Mouse (Mus musculus) heart, embryonic 13.5 days (tissue): ENCODE data around the gene Rab5a. TPM values are rescaled to one million over a fixed set of nuclear protein-coding genes. Genes with fewer than 3 reads are reported as not detected.

ENCODE experiments used
- ATAC-seq: fragments of 200-750 bp; cut with Nextera tagmentation; 2 replicates; pipeline ENCODE4 v1.8.0; 2017; ENCODE audit warnings: moderate TSS enrichment; ENCODE audit not compliant: insufficient number of reproducible peaks, low FRiP score, low TSS enrichment; ENCODE audit errors: extremely low read depth
- H3K27ac ChIP-seq: fragments of 300-500 bp; sonication (generic); replicated peaks from 2 replicates; pipeline ENCODE4 v1.5.1; 2015; ENCODE audit warnings: moderate library complexity, mild to moderate bottlenecking, inconsistent platforms
- H3K27me3 ChIP-seq: fragments of 300-500 bp; sonication (generic); replicated peaks from 2 replicates; pipeline ENCODE4 v1.6.1; 2015; ENCODE audit warnings: mild to moderate bottlenecking, inconsistent platforms
- H3K36me3 ChIP-seq: fragments of 300-500 bp; sonication (generic); 2 replicates; pipeline ENCODE4 v1.6.1; 2015; ENCODE audit warnings: mild to moderate bottlenecking, inconsistent platforms
- H3K4me1 ChIP-seq: fragments of 300-500 bp; sonication (generic); 2 replicates; pipeline ENCODE4 v1.6.1; 2015; ENCODE audit warnings: inconsistent platforms
- H3K4me2 ChIP-seq: fragments of 300-500 bp; sonication (generic); 2 replicates; pipeline ENCODE4 v1.6.1; 2015; ENCODE audit warnings: inconsistent platforms, mild to moderate bottlenecking, moderate library complexity
- H3K4me3 ChIP-seq: fragments of 300-500 bp; sonication (generic); 2 replicates; pipeline ENCODE4 v1.5.1; 2015; ENCODE audit warnings: moderate library complexity, mild to moderate bottlenecking, inconsistent platforms
- H3K9ac ChIP-seq: fragments of 300-500 bp; sonication (generic); 2 replicates; pipeline ENCODE4 v1.6.1; 2015; ENCODE audit warnings: inconsistent platforms, mild to moderate bottlenecking, moderate library complexity
- H3K9me3 ChIP-seq: fragments of 300-500 bp; sonication (generic); 2 replicates; pipeline ENCODE4 v1.6.1; 2016; ENCODE audit warnings: inconsistent platforms
- WGBS: fragments of 180-500 bp; shearing (Covaris S2); methylation state at CpG from one replicate; pipeline ENCODE4 v1.1.7; 2015; ENCODE audit warnings: mixed read lengths; 5-methylcytosine and 5-hydroxymethylcytosine counted together
- polyA plus RNA-seq: library from polyadenylated mRNA; unstranded; fragments of >200 nt; fragmentation: Nextera tagmentation; extraction: Ambion mirVana; gene quantifications from 2 replicates; pipeline ENCODE4 v1.2.1, GENCODE M21; 2015

Rab5a gene
- polyA plus RNA-seq: 64.0 and 67.5 TPM in 2 replicates

DNA sequence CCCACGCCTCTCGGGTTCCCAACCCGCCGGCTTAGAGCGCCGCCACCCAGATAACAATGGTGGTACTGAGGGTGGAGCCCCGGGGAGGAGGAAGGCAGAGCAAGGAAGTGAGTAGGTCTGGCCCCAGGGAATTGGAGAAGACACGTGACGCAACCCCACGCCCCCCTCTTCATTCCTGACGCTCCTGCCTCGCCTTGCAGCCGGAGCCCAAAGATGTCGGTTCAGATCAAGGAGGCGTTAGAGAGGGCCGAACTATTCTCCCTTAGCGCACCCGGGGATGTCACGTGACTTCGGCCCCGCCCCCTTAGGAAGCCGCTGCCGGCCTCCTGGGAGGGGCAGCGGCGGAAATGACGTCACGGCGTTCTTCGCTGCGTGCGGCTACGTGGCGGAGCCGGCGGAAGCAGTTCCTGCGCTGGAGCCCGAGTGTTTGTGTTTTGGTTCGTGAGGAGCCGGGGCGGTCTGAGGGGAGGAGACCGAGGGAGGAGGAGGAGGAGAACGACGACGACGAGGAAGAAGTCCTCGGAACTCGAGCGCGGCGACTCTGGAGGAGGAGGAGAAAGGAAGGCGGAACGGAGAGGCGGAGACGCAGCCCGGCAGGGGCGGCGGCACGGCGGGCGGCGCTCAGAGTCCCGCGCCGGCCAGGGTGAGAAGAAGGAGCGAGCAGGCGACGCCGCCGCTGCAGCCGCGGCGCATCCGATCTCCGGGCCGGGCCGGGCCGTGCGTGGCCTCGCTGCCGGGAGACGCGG is at the start of gene Rab5a:
Gene Rab5a, plus strand, starts transcription at position 377 of the 746 bp plus-strand sequence.
- no peaks in the 10 kb centered on the region for H3K27me3 ChIP-seq
- H3K9ac ChIP-seq: peak within 1 kb of the TSS; percentile 99
- ATAC-seq: peak; percentile 91
- WGBS: under 1% methylated on average over 81 of the region's 82 CpGs
- peak within 1 kb of the TSS; percentile 100 for H3K27ac ChIP-seq
- peaks cover 37% of the 10 kb centered on the region for H3K4me1 ChIP-seq
- peaks cover 3% of the 10 kb centered on the region for H3K36me3 ChIP-seq
- no peaks in the 10 kb centered on the region for H3K9me3 ChIP-seq
- peak within 1 kb of the TSS; percentile 98 for H3K4me3 ChIP-seq
- peak within 1 kb of the TSS; percentile 79 for H3K4me2 ChIP-seq

DNA sequence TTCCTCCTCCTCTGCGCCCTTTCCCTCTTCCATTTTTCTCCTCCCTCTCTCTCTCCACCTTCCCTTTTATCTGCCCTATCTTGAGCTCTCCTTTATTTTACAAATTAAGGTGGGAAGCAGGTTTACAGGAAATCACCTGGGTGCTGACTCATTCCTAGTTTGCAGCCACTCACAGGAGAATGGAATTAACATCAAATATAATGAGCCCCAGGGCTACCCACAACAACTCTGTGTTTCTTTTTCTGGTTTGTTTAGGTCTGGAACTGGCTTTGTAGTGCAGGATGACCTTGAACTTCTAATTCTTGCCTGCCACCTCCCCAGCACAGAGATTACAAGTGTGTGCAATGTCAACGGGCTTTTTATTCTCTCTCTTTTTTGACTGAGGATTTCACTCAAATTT is 22.9 kb upstream of the Rab5a start:
- H3K4me1 ChIP-seq: no peaks in the 10 kb centered on the region
- ATAC-seq: no peak
- H3K9ac ChIP-seq: no peak overlapping the region
- no peaks in the 10 kb centered on the region for H3K27me3 ChIP-seq
- no peak overlapping the region for H3K4me3 ChIP-seq
- no peak overlapping the region for H3K27ac ChIP-seq
- peaks cover 8% of the 10 kb centered on the region for H3K9me3 ChIP-seq
- H3K36me3 ChIP-seq: no peaks in the 10 kb centered on the region
- H3K4me2 ChIP-seq: no peak overlapping the region
- WGBS: 67% methylated on average over 2 of the region's 2 CpGs

DNA sequence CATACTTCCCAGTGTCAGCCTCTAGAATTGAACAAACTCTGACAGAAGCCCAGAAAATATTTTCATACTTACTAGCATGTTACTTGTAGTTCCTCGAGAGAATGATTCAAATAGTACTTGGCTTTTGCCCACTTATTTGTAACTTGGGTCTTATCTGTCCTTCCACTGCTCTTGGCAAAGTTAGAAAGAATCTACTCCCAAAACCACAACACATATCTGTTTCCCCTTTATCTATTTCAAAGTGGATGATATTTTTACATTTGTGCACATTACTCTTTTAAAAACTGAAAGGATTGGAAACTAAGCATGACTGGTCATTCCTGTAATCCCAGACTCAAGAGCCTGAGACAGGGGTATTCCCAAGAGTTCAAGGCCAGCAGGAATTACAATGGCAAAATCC is 22.3 kb upstream of the Rab5a start:
- H3K27me3 ChIP-seq: no peaks in the 10 kb centered on the region
- no peak for ATAC-seq

DNA sequence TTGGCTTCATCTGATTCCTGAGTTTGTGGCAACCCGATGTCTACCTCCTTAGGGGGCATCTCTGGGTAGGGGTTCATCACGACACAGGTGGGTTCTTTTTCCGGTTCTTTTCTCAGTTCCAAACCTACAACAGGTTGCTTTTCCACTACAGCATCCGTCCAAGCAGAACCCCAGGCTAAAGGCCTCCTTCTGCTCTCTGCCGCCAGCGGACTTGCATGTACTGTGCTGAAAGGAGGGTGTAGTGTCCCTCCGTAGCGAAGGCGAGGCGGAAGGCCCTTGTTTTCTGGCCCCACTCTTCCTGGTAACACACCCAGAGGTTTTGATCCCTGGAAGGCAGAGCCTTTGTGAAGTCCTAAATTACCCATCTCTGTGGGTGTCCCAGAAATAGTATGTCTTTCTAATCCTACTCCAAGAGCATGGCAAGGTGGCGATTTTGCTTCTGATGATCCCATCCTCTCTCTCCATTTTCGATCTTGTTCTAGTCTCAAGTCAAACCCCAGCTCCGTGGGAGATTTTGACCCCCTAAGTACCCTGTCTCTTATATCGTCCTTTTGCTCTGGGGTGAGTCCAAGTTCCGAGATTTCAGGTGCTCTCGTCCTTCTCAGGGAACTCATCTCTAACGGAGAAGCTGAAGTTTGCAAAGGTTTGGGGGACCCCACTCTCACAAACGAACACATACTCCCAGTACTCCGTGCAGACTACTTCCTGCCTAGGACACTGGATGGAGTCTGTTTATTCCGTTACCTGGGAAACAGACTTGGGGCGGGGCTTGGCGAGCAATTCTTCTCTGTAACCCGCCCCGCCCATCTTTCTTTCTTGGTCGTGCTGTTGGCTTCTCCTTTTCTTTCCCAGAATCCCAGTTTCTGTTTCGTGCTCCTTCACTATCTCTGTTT is 16.2 kb upstream of the Rab5a start, which contains the start of gene Efhb:
Gene Efhb, minus strand, starts transcription at position 719 of the 893 bp plus-strand sequence.
- no peaks in the 10 kb centered on the region for H3K9me3 ChIP-seq
- H3K27me3 ChIP-seq: no peaks in the 10 kb centered on the region
- no peak within 1 kb of the TSS for H3K27ac ChIP-seq
- no peaks in the 10 kb centered on the region for H3K36me3 ChIP-seq
- H3K9ac ChIP-seq: peak within 1 kb of the TSS; percentile 76
- H3K4me1 ChIP-seq: peaks cover 10% of the 10 kb centered on the region
- peak within 1 kb of the TSS; percentile 57 for H3K4me3 ChIP-seq
- peak; percentile 71; the same call in 1 of the 2 replicates for ATAC-seq
- H3K4me2 ChIP-seq: peak within 1 kb of the TSS; percentile 74
- 22% methylated on average over 26 of the region's 26 CpGs for whole genome bisulfite sequencing

More for the DNA sequence above, 22.3 kb upstream of the Rab5a start:
- Histone ChIP-seq H3K4me3 (no peak overlapping the region), H3K9me3 (peaks cover 8% of the 10 kb centered on the region), H3K4me1 (no peaks in the 10 kb centered on the region), H3K9ac (no peak overlapping the region), H3K36me3 (no peaks in the 10 kb centered on the region), H3K27ac (no peak overlapping the region), H3K4me2 (no peak overlapping the region)
- 31% methylated on average over 1 of the region's 1 CpGs for WGBS

DNA sequence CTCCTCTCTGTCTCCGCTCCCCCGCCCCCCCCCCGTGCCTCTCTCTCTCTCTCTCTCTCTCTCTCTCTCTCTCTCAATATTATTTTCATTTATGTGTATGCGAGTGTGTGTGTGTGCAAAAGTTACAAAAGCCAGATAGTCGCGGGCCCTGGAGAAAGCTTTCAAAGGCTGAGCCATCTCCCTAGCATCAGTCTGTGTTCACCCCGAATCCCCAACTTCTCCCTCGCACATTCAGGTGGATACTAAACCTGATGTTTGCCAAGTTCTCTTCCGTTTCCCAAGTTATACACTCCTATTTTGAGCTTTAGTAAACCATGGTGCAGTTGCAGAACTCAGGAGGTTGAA is 15.6 kb upstream of the Rab5a start:
- no peak for ATAC-seq
- peaks cover 10% of the 10 kb centered on the region for H3K4me1 ChIP-seq
- H3K27ac ChIP-seq: no peak overlapping the region
- H3K9ac ChIP-seq: peak overlapping the region; percentile 76
- H3K27me3 ChIP-seq: no peaks in the 10 kb centered on the region
- peak overlapping the region; percentile 57 for H3K4me3 ChIP-seq
- 18% methylated on average over 7 of the region's 9 CpGs for WGBS
- H3K36me3 ChIP-seq: no peaks in the 10 kb centered on the region
- peak overlapping the region; percentile 74 for H3K4me2 ChIP-seq
- H3K9me3 ChIP-seq: no peaks in the 10 kb centered on the region

DNA sequence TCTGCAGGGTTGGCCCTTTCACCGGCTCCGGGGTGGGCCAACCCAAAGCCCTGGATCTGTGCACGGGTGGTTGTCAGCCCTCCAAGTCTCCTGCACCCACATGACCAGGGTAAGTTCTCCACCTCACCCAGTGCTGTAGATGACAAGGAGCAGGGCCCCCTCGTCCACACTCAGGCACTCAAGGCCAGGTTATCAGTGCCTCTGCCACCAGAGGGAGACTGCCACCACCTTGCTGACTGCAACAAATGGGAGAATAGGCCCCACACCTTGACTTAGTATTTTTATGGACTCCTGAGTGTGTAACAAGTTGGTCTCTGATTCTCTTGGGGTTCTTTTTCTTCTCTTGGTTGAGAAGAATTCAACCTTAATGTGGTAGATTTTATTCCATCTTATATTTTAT is 13.5 kb upstream of the Rab5a start:
- Histone ChIP-seq H3K9me3 (no peaks in the 10 kb centered on the region), H3K9ac (no peak overlapping the region), H3K4me2 (no peak overlapping the region), H3K27me3 (no peaks in the 10 kb centered on the region), H3K4me1 (peaks cover 10% of the 10 kb centered on the region), H3K27ac (no peak overlapping the region), H3K4me3 (no peak overlapping the region), H3K36me3 (no peaks in the 10 kb centered on the region)
- 46% methylated on average over 4 of the region's 4 CpGs for WGBS
- no peak for ATAC-seq

DNA sequence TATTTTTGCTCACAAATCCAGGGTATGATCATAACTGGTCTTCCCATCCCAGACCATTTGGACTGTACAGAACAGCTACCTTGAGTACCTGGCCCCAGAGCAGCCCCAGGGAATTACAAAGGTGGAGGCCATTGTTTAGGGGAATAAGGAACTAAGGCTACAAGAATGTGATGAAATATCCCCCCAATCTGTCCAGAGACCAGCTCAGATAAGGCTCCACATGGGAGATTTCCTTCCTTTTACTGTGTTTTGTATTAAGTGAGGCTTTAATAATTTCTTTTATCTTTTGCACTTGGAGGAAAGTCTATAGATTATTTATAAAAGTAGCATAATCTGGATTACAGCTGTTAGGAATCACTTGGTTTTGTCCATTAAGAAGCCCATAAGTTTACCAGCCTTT is 10.3 kb upstream of the Rab5a start:
- no peak overlapping the region for H3K4me3 ChIP-seq
- no peak overlapping the region for H3K27ac ChIP-seq
- H3K9ac ChIP-seq: no peak overlapping the region
- H3K27me3 ChIP-seq: no peaks in the 10 kb centered on the region
- H3K4me2 ChIP-seq: no peak overlapping the region
- H3K36me3 ChIP-seq: no peaks in the 10 kb centered on the region
- no peak for ATAC-seq
- no peaks in the 10 kb centered on the region for H3K9me3 ChIP-seq
- H3K4me1 ChIP-seq: peaks cover 2% of the 10 kb centered on the region

DNA sequence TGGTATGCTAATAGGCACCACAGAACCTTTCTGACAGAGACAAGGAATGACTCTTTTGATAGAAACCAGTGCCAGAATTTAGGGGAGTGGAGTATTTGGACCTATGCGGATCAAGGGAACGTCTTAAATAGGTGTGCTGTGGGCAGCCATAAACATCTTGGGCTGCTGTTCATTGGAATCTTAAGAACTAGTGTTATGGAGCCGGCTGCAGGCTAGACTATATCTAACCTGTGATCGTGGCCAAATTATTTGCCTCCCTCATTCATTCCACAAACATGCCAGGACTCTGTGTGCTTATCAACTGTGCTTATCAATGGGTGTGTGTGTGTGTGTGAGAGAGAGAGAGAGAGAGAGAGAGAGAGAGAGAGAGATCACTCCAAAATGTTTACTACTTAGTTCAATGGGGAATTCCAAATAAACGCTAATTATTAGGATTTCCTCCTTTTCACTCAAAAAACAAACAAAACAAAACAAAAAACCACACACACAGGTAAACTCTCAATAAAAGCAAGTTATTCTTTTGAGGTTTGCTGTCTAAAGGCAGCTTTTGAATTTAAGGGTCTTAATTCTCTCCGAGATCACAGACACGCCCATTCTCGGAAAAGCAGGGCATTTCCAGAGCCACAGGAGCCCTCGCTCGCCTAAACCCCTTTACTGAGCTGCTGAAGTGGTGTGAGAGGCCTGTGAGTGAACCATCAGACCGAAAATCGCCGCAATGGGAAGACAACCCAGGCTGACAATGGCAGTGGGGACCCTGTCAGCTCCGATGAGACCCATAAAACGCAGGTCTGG is 772 bp upstream of the Rab5a start:
- 6% methylated on average over 15 of the region's 15 CpGs for WGBS

DNA sequence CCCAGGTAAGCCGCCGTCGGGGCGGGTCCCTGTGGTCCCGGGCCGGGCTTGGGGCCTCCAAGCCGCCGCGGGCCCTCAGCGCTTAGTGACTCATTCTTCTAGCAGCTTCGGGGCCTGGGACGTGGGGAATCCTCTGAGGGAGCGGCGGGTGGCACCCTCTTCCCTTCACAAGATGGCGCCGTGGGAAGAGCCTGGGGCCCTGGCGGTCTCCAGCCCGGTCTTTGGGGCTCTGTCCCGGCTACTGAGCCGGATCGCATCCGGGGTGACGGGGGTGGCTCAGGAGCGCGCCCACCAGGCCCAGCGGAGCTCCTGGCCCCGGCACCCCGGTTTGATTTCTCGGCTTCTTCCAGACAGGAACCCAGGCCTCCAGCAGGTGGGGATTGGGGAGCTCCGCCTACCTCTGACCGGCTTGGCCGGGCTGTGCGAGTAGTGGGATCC is 589 bp downstream of the Rab5a start:
- peak overlapping the region; percentile 75 for H3K4me2 ChIP-seq
- H3K36me3 ChIP-seq: peaks cover 9% of the 10 kb centered on the region
- WGBS: under 1% methylated on average over 31 of the region's 33 CpGs
- H3K9me3 ChIP-seq: no peaks in the 10 kb centered on the region
- peak overlapping the region; percentile 99 for H3K9ac ChIP-seq
- peak overlapping the region; percentile 98 for H3K4me3 ChIP-seq
- H3K4me1 ChIP-seq: peaks cover 37% of the 10 kb centered on the region
- peak overlapping the region; percentile 100 for H3K27ac ChIP-seq
- ATAC-seq: no peak; the same call in 1 of the 2 replicates
- no peaks in the 10 kb centered on the region for H3K27me3 ChIP-seq

More for the DNA sequence above, 772 bp upstream of the Rab5a start:
- peaks cover 37% of the 10 kb centered on the region for H3K4me1 ChIP-seq
- no peaks in the 10 kb centered on the region for H3K27me3 ChIP-seq
- no peaks in the 10 kb centered on the region for H3K9me3 ChIP-seq
- no peaks in the 10 kb centered on the region for H3K36me3 ChIP-seq
- H3K4me3 ChIP-seq: peak overlapping the region; percentile 98
- peak overlapping the region; percentile 86 for H3K9ac ChIP-seq
- no peak for ATAC-seq
- H3K4me2 ChIP-seq: peak overlapping the region; percentile 79
- peak overlapping the region; percentile 100 for H3K27ac ChIP-seq

DNA sequence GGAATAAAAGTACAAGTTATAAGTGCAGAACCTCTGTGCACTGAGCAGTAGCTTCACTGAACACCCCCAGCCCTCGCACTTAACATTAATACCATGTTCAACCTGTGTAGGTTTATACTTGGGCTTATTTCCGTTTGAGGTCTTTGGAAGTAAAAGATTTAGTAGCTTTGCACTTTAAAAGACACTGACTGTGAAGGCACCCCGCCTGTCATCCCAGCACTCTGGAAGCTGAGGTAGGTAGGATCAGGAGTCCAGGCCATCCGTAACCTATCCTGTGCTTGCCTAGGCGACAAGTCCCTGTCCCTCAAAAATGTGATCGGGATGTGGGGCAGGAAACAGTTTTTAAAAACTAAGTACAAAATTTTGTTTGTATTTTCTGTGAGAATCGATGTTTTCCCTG is 1.4 kb downstream of the Rab5a start:
- H3K27ac ChIP-seq: peak overlapping the region; percentile 100; the same call in 1 of the 2 replicates
- 45% methylated on average over 7 of the region's 7 CpGs for WGBS
- H3K36me3 ChIP-seq: peaks cover 16% of the 10 kb centered on the region

More for the DNA sequence above, 1.4 kb downstream of the Rab5a start:
- ATAC-seq: no peak
- H3K9ac ChIP-seq: peak overlapping the region; percentile 99
- no peaks in the 10 kb centered on the region for H3K27me3 ChIP-seq
- H3K9me3 ChIP-seq: no peaks in the 10 kb centered on the region
- H3K4me3 ChIP-seq: peak overlapping the region; percentile 98
- H3K4me1 ChIP-seq: peaks cover 40% of the 10 kb centered on the region
- H3K4me2 ChIP-seq: peak overlapping the region; percentile 75
